Mouse (Mus musculus) forebrain, embryonic 15.5 days (tissue): ENCODE results near the gene Ly6g5c. TPM values are rescaled to one million over a fixed set of nuclear protein-coding genes. Genes with fewer than 3 reads are reported as not detected.

Experiments used
- ATAC-seq: fragments of 200-750 bp; cut with Nextera tagmentation; replicated peaks from 2 replicates; pipeline ENCODE4 v1.8.0; 2017; ENCODE audit warnings: mild to moderate bottlenecking, moderate TSS enrichment, moderate library complexity
- H3K27ac ChIP-seq: fragments of 300-500 bp; sonication (generic); replicated peaks from 2 replicates; pipeline ENCODE4 v1.5.1; 2015; ENCODE audit warnings: mild to moderate bottlenecking, inconsistent platforms
- H3K27me3 ChIP-seq: fragments of 300-500 bp; sonication (generic); 2 replicates; pipeline ENCODE4 v1.6.1; 2015; ENCODE audit warnings: inconsistent platforms
- H3K36me3 ChIP-seq: fragments of 300-500 bp; sonication (generic); 2 replicates; pipeline ENCODE4 v1.6.1; 2015; ENCODE audit warnings: mild to moderate bottlenecking, inconsistent platforms
- H3K4me1 ChIP-seq: fragments of 300-500 bp; sonication (generic); 2 replicates; pipeline ENCODE4 v1.6.1; 2015; ENCODE audit warnings: inconsistent platforms
- H3K4me2 ChIP-seq: fragments of 300-500 bp; sonication (generic); replicated peaks from 2 replicates; pipeline ENCODE4 v1.6.1; 2015; ENCODE audit warnings: mild to moderate bottlenecking, inconsistent platforms
- H3K4me3 ChIP-seq: fragments of 300-500 bp; sonication (generic); 2 replicates; pipeline ENCODE4 v1.5.1; 2015; ENCODE audit warnings: mild to moderate bottlenecking, inconsistent platforms
- H3K9ac ChIP-seq: fragments of 300-500 bp; sonication (generic); replicated peaks from 2 replicates; pipeline ENCODE4 v1.6.1; 2015; ENCODE audit warnings: mild to moderate bottlenecking, inconsistent platforms
- H3K9me3 ChIP-seq: fragments of 300-500 bp; sonication (generic); 2 replicates; pipeline ENCODE4 v1.6.1; 2016; ENCODE audit warnings: inconsistent platforms
- WGBS: fragments of 180-500 bp; shearing (Covaris S2); methylation state at CpG from one replicate; pipeline ENCODE4 v1.1.7; 2015; ENCODE audit warnings: mixed read lengths; 5-methylcytosine and 5-hydroxymethylcytosine counted together
- polyA plus RNA-seq: library from polyadenylated mRNA; unstranded; fragments of >200 nt; fragmentation: Nextera tagmentation; extraction: Ambion mirVana; gene quantifications from 2 replicates; pipeline ENCODE4 v1.2.1, GENCODE M21; 2015

Ly6g5c gene
- polyA plus RNA-seq, 1 experiment from 2014 or later: not detected

DNA sequence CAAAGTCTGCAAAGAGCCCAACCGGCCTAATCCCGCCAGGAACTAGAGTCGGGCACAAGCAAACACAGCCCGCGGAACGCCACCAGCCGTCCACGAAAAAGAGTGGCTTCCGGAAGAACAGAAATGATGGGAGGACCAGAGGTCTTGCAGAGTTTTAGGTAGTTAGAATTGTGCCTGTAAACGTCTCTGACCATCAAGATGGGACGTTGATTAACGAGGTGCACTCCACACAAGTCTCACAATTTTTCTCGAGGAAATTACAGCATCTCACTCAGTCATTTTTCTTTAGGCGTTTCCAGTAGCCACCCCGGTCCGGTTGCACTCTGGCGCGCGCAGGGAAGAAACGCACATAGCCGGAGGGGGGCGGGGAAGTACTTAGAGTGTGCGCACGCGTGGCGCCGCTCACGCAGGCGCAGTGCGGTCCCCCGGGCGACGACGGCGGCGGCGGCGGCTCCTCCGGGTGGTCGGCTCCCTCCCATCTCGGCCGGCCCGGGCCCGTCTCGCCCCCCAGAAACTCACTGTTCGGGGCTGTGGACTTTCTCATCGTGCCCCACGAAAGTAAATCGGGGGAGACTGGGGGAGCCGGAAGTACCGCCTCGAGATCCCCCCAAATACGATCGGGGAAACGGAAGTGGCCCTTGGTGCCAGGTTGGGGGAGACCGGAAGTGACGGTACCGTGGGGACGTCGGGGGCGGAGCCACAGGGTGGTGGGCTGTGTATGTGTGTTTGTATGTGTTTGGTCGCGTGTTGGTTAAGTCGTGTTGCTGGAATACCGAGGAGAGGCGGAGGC is 26.9 kb downstream of the Ly6g5c start, which contains the start of gene Bag6:
TSS of gene Bag6 (plus strand) at position 378 of the 790 bp plus-strand sequence.
- Histone ChIP-seq H3K4me3 (peak within 1 kb of the TSS; percentile 72), H3K9ac (peak within 1 kb of the TSS; percentile 64), H3K9me3 (no peaks in the 10 kb centered on the region), H3K4me2 (peak within 1 kb of the TSS; percentile 79), H3K27me3 (no peaks in the 10 kb centered on the region), H3K36me3 (peaks cover 18% of the 10 kb centered on the region), H3K4me1 (peaks cover 32% of the 10 kb centered on the region), H3K27ac (peak within 1 kb of the TSS; percentile 95)
- WGBS: under 1% methylated on average over 65 of the region's 66 CpGs
- peak; percentile 94 for ATAC-seq

DNA sequence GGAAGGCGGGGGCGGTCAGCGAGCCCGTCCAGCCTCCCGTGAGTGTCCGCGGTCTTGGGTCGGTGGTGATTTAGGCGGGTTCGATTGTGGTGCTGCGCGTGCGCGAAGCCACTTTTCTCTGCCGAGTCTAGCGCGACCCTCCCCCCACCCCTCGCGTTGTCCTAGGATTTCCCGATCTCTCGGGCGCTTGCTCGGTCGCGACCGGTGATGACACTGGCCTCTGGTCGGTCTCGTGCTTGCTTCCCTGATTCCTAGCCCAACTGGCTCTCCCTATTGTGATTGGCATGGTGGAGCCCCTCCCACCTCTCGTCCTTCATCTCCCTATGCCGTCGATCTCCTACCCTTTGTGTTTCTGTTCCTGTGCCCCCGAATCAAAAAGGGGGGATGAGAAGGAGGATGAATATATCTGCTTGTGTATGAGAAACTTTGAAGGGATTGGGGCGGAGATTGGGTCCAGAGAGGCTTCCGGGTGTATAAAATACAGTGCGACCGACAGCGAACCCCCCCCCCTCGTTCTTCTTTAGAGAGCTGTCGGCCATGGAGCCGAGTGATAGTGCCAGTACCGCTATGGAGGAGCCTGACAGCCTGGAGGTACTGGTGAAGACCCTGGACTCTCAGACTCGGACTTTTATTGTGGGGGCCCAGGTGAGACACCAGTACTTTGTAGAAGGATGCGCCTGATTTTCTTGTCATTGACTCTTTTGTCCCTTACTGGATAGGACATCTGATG is 27.7 kb downstream of the Ly6g5c start:
- Histone ChIP-seq H3K27me3 (no peaks in the 10 kb centered on the region), H3K9me3 (no peaks in the 10 kb centered on the region), H3K36me3 (peaks cover 26% of the 10 kb centered on the region), H3K4me1 (peaks cover 32% of the 10 kb centered on the region), H3K9ac (peak overlapping the region; percentile 64), H3K4me3 (peak overlapping the region; percentile 72), H3K4me2 (peak overlapping the region; percentile 79), H3K27ac (peak overlapping the region; percentile 95)
- ATAC-seq: peak; percentile 68
- WGBS: under 1% methylated on average over 43 of the region's 43 CpGs

DNA sequence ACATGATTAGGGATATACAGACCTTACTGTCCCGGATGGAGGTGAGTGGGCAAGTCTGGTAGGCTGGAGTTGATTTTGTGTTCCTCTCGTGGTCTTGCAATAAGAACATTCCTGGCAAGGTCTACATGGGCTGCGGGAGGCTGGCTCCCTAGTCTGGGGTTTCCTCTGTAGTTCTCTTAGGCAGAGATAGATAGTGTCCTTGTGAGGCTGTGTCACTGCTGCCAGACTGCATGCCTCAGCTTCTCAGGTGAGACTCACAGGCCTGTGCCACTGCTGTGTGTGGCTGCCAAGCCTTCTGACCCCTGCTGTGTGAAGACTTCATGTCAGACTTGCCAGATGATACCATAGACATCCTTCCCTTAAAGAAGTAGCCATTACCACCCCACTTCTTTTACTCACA is 31.2 kb downstream of the Ly6g5c start:
- peaks cover 61% of the 10 kb centered on the region for H3K36me3 ChIP-seq
- H3K4me3 ChIP-seq: no peak overlapping the region
- 92% methylated on average over 3 of the region's 3 CpGs for WGBS
- H3K9ac ChIP-seq: no peak overlapping the region
- H3K27ac ChIP-seq: no peak overlapping the region
- H3K27me3 ChIP-seq: no peaks in the 10 kb centered on the region
- H3K4me2 ChIP-seq: no peak overlapping the region
- H3K4me1 ChIP-seq: peaks cover 28% of the 10 kb centered on the region
- no peaks in the 10 kb centered on the region for H3K9me3 ChIP-seq
- no peak for ATAC-seq

DNA sequence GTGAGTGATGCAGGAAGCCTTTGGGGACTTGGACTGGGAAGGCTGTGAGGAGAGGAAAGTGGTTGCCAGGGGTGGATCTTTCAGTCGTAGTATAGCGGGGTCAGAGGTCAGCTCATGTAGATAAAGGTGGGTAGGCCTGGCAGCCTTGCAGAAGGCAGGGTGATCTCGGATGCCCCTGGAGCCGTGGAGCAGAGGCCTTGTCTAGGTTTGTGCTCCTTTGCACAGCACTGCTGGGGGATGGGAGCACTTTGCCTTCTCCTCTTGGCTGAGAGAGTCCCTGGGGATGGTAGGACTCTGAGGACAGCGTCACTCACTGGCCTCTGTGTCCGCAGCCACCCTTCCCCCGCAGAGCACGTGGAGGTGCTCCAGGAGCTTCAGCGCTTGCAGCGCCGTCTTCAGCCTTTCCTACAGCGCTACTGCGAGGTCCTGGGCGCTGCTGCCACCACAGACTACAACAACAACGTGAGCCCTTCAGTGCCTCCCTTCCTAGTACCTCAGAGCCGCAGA is 32.5 kb downstream of the Ly6g5c start:
- peaks cover 26% of the 10 kb centered on the region for H3K4me1 ChIP-seq
- no peak overlapping the region for H3K9ac ChIP-seq
- 80% methylated on average over 16 of the region's 16 CpGs for WGBS
- no peak overlapping the region for H3K27ac ChIP-seq
- no peaks in the 10 kb centered on the region for H3K27me3 ChIP-seq
- H3K4me3 ChIP-seq: no peak overlapping the region
- no peaks in the 10 kb centered on the region for H3K9me3 ChIP-seq
- ATAC-seq: no peak
- peaks cover 74% of the 10 kb centered on the region for H3K36me3 ChIP-seq
- no peak overlapping the region for H3K4me2 ChIP-seq

DNA sequence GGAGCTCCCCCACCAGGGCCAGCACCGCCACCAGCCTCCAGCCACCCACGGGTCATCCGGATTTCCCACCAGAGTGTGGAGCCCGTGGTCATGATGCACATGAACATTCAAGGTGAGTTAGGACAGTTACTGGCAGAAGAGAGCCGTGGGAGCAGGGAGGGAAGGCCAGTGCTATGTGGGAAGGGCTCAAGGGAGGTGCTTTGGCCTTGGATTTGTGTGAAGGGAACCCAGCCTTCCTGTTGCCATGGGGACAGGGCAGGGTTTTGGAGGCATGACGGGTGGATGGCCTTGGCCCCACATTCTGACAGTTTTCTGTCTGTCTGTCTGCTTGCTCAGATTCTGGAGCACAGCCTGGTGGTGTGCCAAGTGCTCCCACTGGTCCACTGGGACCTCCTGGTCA is 33.9 kb downstream of the Ly6g5c start:
- Histone ChIP-seq H3K4me3 (no peak overlapping the region), H3K4me1 (peaks cover 17% of the 10 kb centered on the region), H3K9ac (no peak overlapping the region), H3K4me2 (no peak overlapping the region), H3K27me3 (no peaks in the 10 kb centered on the region), H3K9me3 (no peaks in the 10 kb centered on the region), H3K27ac (no peak overlapping the region), H3K36me3 (peaks cover 88% of the 10 kb centered on the region)
- WGBS: 90% methylated on average over 6 of the region's 6 CpGs
- no peak for ATAC-seq

DNA sequence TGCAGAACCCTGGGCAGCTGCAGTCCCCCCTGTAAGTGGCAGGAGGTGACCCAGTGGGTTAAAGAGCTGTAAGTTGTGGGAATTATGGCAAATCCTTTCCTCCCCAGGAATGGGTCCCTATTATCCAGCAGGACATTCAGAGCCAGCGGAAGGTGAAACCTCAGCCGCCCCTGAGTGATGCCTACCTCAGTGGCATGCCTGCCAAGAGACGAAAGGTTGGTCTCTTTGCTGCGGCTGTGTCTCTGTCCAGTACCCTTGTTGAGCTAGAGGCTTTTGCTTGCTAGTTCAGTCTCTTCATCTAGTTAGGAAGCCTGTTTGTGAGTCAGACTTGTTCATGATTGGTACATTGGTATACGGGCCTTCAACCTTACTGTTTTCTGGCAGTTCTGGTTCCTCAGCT is 38.1 kb downstream of the Ly6g5c start:
- Histone ChIP-seq H3K9ac (no peak overlapping the region), H3K27me3 (no peaks in the 10 kb centered on the region), H3K4me1 (no peaks in the 10 kb centered on the region), H3K27ac (no peak overlapping the region), H3K36me3 (peaks cover 96% of the 10 kb centered on the region), H3K9me3 (no peaks in the 10 kb centered on the region), H3K4me2 (no peak overlapping the region), H3K4me3 (no peak overlapping the region)
- no peak for ATAC-seq
- WGBS: 85% methylated on average over 5 of the region's 5 CpGs

DNA sequence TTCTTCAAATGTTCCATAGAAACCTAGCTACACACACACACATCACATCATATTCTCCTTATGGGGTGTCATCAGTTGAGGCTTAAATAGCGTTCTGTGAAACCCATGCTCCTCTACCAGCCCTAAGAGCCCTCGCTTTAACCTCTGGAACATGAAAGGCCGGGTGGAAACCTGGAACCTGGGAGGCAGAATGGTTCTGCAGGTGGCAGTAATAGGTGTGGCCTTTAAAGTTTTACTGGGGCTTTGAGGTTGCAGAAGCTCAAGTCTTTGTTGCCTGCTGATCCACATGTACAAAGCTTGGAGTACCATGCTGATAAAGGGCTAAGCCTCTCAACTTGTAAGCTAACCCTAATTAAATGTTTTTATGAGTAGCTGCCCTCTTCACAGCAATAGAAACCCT is 39.3 kb downstream of the Ly6g5c start:
- Histone ChIP-seq H3K36me3 (peaks cover 96% of the 10 kb centered on the region), H3K4me2 (no peak overlapping the region), H3K4me3 (no peak overlapping the region), H3K4me1 (no peaks in the 10 kb centered on the region), H3K9me3 (no peaks in the 10 kb centered on the region), H3K27ac (peak overlapping the region; percentile 0; the same call in 1 of the 2 replicates), H3K27me3 (no peaks in the 10 kb centered on the region), H3K9ac (no peak overlapping the region)
- ATAC-seq: no peak
- WGBS: 63% methylated on average over 3 of the region's 3 CpGs

DNA sequence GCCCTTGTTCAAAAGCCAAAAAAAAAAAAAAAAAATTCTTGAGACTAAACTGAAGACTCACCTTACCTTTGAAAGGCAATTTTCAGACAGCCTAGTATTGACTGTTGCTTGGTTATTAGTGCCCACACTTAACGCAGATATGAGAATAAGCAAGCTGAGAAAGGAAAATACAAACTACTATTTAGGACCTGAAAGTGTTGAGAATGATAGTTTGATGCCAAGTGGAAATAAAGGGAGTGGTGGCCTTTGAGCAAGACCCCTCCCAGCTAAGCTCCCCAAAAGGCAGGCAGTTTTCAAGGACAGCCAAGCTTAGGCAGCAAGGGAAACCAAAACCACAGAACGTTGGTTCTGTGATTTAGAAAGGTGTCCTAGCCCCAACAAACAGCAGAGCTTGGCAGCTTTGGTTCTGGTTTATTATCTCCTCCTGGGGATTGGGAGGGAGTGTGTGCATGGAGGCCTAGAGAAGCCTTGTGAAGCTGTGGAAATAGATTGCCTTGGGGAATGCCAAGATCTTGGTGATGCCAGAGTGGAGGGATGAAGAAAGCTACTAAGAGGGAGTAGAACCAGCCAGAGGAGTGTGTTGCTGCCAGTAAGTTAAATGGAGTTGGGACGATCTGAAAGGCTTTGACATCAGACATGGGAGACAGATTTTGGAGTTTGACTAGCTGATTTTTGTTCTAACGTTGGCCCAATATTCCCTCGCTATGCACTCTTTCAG is 40.0 kb downstream of the Ly6g5c start:
- WGBS: 60% methylated on average over 5 of the region's 5 CpGs
- H3K27me3 ChIP-seq: no peaks in the 10 kb centered on the region
- H3K4me1 ChIP-seq: no peaks in the 10 kb centered on the region
- H3K36me3 ChIP-seq: peaks cover 96% of the 10 kb centered on the region
- no peak overlapping the region for H3K4me2 ChIP-seq
- peak overlapping the region; percentile 14; the same call in 1 of the 2 replicates for H3K27ac ChIP-seq
- H3K4me3 ChIP-seq: no peak overlapping the region
- ATAC-seq: no peak
- H3K9me3 ChIP-seq: no peaks in the 10 kb centered on the region
- no peak overlapping the region for H3K9ac ChIP-seq

DNA sequence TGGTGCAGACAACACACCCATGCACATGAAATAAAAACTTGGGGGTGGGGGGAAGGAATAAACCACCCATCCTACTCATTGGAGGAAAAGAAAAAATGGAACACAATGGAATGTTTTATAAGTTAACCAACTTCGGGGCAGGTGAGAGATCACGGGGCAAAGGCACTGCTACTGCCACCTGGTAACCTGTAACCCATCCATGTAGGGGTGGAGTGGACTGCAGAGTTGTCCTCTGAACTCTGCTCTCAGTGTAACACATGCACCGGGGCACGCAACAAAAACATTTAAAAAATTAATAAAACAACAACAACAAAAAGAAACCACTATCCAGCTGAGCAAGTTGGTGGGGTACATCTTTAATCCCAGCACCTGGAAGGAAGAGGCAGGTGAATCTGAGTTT is 44.0 kb downstream of the Ly6g5c start:
- Histone ChIP-seq H3K4me3 (no peak overlapping the region), H3K27ac (no peak overlapping the region), H3K9ac (no peak overlapping the region), H3K4me1 (no peaks in the 10 kb centered on the region), H3K36me3 (peaks cover 96% of the 10 kb centered on the region), H3K27me3 (no peaks in the 10 kb centered on the region), H3K4me2 (no peak overlapping the region), H3K9me3 (no peaks in the 10 kb centered on the region)
- 92% methylated on average over 4 of the region's 4 CpGs for WGBS
- no peak for ATAC-seq

DNA sequence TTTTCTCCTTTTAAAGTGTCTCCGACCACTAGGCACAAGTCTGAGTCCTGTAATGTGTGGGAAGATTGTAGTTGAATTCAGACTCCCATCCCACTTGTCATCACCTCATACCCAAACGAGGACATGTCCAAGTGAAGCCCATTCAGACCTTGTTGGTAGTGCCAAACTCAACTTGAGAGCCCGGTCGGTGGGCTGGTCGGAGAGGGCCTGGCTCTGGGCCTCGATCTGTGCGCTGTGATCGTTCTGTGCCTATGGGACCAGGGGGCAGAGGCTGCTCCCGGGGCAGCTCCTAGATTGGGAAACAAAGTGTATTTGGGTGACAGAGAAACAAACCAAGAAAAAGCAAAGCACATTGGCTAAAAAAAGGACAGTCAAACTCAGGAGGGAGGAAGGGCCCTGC is 45.0 kb downstream of the Ly6g5c start:
- 91% methylated on average over 9 of the region's 9 CpGs for WGBS

DNA sequence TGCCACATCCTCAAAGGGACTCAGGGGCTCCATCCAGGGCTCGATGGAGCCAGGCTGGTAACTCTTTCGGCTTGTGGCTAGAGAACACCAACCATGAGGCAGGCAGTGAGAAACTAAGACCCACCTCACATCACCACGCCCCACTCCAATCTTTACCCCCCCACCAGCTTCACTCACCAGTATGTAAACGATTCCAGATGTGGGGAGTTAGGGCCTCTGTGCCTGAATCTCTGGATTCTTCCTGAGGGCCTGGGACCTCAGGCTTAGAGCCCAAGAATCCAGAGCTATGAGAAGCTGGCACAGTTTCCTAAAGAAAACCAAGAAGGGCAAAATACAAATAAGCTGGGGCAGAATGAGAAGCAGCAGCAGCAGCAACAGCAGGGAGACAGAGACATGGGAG is 45.9 kb downstream of the Ly6g5c start:
- Histone ChIP-seq H3K4me1 (no peaks in the 10 kb centered on the region), H3K36me3 (peaks cover 98% of the 10 kb centered on the region), H3K27me3 (no peaks in the 10 kb centered on the region), H3K27ac (no peak overlapping the region), H3K4me3 (no peak overlapping the region), H3K9me3 (no peaks in the 10 kb centered on the region), H3K4me2 (no peak overlapping the region), H3K9ac (no peak overlapping the region)
- no peak for ATAC-seq
- 94% methylated on average over 4 of the region's 4 CpGs for WGBS

More for the DNA sequence above, 45.0 kb downstream of the Ly6g5c start:
- no peak for ATAC-seq
- Histone ChIP-seq H3K9ac (no peak overlapping the region), H3K27ac (no peak overlapping the region), H3K4me3 (no peak overlapping the region), H3K36me3 (peaks cover 97% of the 10 kb centered on the region), H3K9me3 (no peaks in the 10 kb centered on the region), H3K4me1 (no peaks in the 10 kb centered on the region), H3K27me3 (no peaks in the 10 kb centered on the region), H3K4me2 (no peak overlapping the region)

DNA sequence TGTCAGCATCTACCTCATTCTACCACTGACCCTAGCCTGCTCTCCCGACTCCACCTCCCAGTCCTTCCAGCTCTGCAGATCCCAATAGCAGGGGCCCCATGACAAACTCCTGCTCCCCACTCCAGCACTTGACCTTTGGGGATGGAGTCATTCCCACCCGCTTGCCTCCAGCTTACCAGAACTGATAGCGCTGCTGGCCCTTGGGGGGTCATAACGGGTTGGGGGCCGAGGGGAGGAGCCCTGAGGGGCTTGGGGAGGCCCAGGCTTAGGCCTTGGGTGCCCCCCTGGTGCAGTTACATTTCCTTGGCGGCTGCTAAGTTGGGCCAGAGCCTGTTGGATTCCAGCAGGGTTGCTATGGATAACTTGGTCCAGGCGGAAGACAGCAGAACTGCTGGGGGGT is 46.5 kb downstream of the Ly6g5c start:
- Histone ChIP-seq H3K4me1 (no peaks in the 10 kb centered on the region), H3K9ac (no peak overlapping the region), H3K4me3 (no peak overlapping the region), H3K27ac (no peak overlapping the region), H3K36me3 (peaks cover 98% of the 10 kb centered on the region), H3K4me2 (no peak overlapping the region), H3K27me3 (no peaks in the 10 kb centered on the region), H3K9me3 (no peaks in the 10 kb centered on the region)
- ATAC-seq: no peak
- 85% methylated on average over 7 of the region's 7 CpGs for WGBS
